Mouse (Mus musculus): ENCODE data around the gene Olfr641. TPM values are rescaled to one million over a fixed set of nuclear protein-coding genes. Genes with fewer than 3 reads are reported as not detected.

The Olfr641 gene
- not detected in 2 replicates for polyA plus RNA-seq (2014; fragmentation: Nextera tagmentation; extraction: Ambion mirVana)

- 85% methylated on average over 1 of the region's 1 CpGs for WGBS
- no peak within 1 kb of the TSS for H3K27ac ChIP-seq (ENCODE audit: low read depth, low read length)
- no peak within 1 kb of the TSS for H3K4me3 ChIP-seq (ENCODE audit: low read depth, low read length)
- H3K9ac ChIP-seq (ENCODE audit: low read length), result no peak within 1 kb of the TSS
- H3K4me2 ChIP-seq (ENCODE audit: low read length), result no peak within 1 kb of the TSS
- no peaks in the 10 kb centered on the region for H3K36me3 ChIP-seq (ENCODE audit: control insufficient read depth, insufficient read depth, low read length)
- H3K27me3 ChIP-seq (replicated peaks; ENCODE audit: control insufficient read depth, insufficient read depth, low read length), result no peaks in the 10 kb centered on the region
- no peaks in the 10 kb centered on the region for H3K4me1 ChIP-seq (ENCODE audit: control insufficient read depth, insufficient read depth, low read length)
- DNase-seq (ENCODE audit: low spot score) (no peak), ATAC-seq (no peak)
- H3K9me3 ChIP-seq (replicated peaks; ENCODE audit: control insufficient read depth, low read length), result no peaks in the 10 kb centered on the region
These were observed at the start of gene Olfr641 for GRCm38 (mm10) chr7:104035145-104035544. Gene Olfr641 (plus strand): TSS chr7:104035445.

- Histone ChIP-seq H3K4me3 (ENCODE audit: low read depth, low read length) (no peak within 1 kb of the TSS), H3K9me3 (replicated peaks; ENCODE audit: control insufficient read depth, low read length) (no peaks in the 10 kb centered on the region), H3K4me1 (ENCODE audit: control insufficient read depth, insufficient read depth, low read length) (no peaks in the 10 kb centered on the region), H3K36me3 (ENCODE audit: control insufficient read depth, insufficient read depth, low read length) (no peaks in the 10 kb centered on the region), H3K27ac (ENCODE audit: low read depth, low read length) (no peak within 1 kb of the TSS), H3K4me2 (ENCODE audit: low read length) (no peak within 1 kb of the TSS), H3K9ac (ENCODE audit: low read length) (no peak within 1 kb of the TSS), H3K27me3 (replicated peaks; ENCODE audit: control insufficient read depth, insufficient read depth, low read length) (no peaks in the 10 kb centered on the region)
- DNase-seq (ENCODE audit: low spot score) (no peak), ATAC-seq (no peak)
These were observed 36.8 kb upstream of the Olfr641 start, which contains the start of gene Olfr638 for GRCm38 (mm10) chr7:103998446-103998845. Gene Olfr638 (plus strand): TSS chr7:103998746.

DNA sequence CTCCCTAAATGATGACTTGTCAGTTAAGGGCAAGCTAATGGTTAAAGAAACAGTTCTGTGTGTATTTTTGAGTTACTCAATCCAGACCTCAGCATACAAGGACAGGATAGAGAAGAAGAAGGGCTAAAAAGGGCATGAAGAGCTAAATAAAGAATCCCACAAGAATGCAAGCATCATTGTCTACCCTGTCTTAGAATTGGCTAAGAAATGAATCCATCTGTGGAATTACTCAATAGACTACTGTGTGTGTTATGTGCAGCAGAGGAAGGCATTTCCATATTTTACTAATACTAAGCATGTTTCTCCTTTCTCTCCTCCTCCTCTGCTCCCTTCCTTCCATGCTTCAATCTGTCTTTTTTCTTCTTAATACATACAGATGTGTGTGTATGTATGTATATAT, 36.1 kb upstream of the Olfr641 start:
- Histone ChIP-seq H3K9ac (ENCODE audit: low read length) (no peak overlapping the region), H3K4me2 (ENCODE audit: low read length) (no peak overlapping the region), H3K4me3 (ENCODE audit: low read depth, low read length) (no peak overlapping the region), H3K4me1 (ENCODE audit: control insufficient read depth, insufficient read depth, low read length) (no peaks in the 10 kb centered on the region), H3K36me3 (ENCODE audit: control insufficient read depth, insufficient read depth, low read length) (no peaks in the 10 kb centered on the region), H3K27ac (ENCODE audit: low read depth, low read length) (no peak overlapping the region), H3K9me3 (replicated peaks; ENCODE audit: control insufficient read depth, low read length) (no peaks in the 10 kb centered on the region), H3K27me3 (replicated peaks; ENCODE audit: control insufficient read depth, insufficient read depth, low read length) (no peaks in the 10 kb centered on the region)
- no peak for DNase-seq (ENCODE audit: low spot score)
- no peak for ATAC-seq

DNA sequence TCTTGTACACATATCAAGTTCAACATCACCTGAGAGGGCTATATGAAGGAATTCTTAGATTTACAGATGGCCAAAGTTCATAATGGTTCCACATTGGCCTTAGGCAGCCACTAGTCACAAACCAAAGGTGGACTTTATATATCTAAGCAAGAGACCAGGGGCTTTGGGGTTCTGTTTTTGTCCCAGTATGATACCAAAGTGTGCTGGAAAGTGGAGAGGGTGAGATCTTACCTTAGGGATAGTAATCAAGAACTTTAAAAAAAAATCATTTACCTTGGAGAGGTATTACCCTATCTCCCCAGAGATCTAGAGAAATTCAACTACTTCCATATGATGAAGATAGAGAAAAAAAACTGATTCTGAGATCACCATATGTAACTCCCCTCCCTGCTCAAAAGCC, 18.0 kb upstream of the Olfr641 start, which contains the start of gene Olfr639:
Gene Olfr639, minus strand, starts transcription at position 101 of the 400 bp plus-strand sequence.
- Histone ChIP-seq H3K27me3 (replicated peaks; ENCODE audit: control insufficient read depth, insufficient read depth, low read length) (no peaks in the 10 kb centered on the region), H3K4me2 (ENCODE audit: low read length) (no peak within 1 kb of the TSS), H3K27ac (ENCODE audit: low read depth, low read length) (no peak within 1 kb of the TSS), H3K4me1 (ENCODE audit: control insufficient read depth, insufficient read depth, low read length) (no peaks in the 10 kb centered on the region), H3K9ac (ENCODE audit: low read length) (no peak within 1 kb of the TSS), H3K4me3 (ENCODE audit: low read depth, low read length) (no peak within 1 kb of the TSS), H3K9me3 (replicated peaks; ENCODE audit: control insufficient read depth, low read length) (no peaks in the 10 kb centered on the region), H3K36me3 (ENCODE audit: control insufficient read depth, insufficient read depth, low read length) (no peaks in the 10 kb centered on the region)
- no peak for ATAC-seq
- no peak for DNase-seq (ENCODE audit: low spot score)

DNA sequence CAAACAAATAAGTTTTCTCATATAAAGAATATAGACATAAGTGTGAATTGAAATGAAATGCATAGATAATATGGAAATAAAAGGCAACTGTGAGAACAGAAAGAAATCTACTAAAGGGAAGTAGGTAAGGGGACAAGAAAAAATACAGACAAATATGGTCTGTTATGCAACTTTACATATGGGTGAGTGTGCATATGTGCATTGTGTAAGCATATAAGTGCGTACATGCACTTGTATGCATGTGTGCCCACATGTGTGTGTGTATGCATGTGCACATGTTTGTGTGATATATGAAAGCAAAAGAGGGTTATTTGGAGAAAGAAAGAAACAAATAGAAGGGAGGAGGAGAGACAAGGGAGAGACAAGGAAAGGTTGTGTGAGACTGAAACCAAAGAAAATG, 16.3 kb upstream of the Olfr641 start:
- no peaks in the 10 kb centered on the region for H3K9me3 ChIP-seq (replicated peaks; ENCODE audit: control insufficient read depth, low read length)
- H3K36me3 ChIP-seq (ENCODE audit: control insufficient read depth, insufficient read depth, low read length), result no peaks in the 10 kb centered on the region
- DNase-seq (ENCODE audit: low spot score) (no peak), ATAC-seq (no peak)
- 83% methylated on average over 1 of the region's 1 CpGs for WGBS
- no peak overlapping the region for H3K9ac ChIP-seq (ENCODE audit: low read length)
- H3K27me3 ChIP-seq (replicated peaks; ENCODE audit: control insufficient read depth, insufficient read depth, low read length), result no peaks in the 10 kb centered on the region
- no peak overlapping the region for H3K27ac ChIP-seq (ENCODE audit: low read depth, low read length)
- H3K4me1 ChIP-seq (ENCODE audit: control insufficient read depth, insufficient read depth, low read length), result no peaks in the 10 kb centered on the region
- H3K4me2 ChIP-seq (ENCODE audit: low read length), result no peak overlapping the region
- no peak overlapping the region for H3K4me3 ChIP-seq (ENCODE audit: low read depth, low read length)

DNA sequence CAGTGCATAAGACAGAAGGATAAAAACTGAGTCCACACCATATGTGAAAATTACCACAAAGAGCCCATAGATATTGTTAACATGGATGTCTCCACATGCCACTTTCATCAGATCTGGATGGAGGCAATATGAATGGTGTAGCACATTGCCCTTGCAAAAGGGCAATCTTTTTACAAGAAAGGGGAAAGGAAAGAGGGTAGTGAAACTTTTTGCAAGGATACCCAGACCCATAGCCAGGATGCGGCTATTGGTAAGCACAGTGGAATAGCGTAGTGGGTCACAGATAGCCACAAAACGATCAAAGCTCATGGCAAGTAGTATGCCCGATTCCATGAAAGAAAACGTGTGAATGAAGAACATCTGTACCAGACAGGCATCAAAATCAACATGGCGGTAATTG, 13.6 kb upstream of the Olfr641 start:
- no peak for ATAC-seq
- Histone ChIP-seq H3K27me3 (replicated peaks; ENCODE audit: control insufficient read depth, insufficient read depth, low read length) (no peaks in the 10 kb centered on the region), H3K9me3 (replicated peaks; ENCODE audit: control insufficient read depth, low read length) (no peaks in the 10 kb centered on the region), H3K27ac (ENCODE audit: low read depth, low read length) (no peak overlapping the region), H3K4me2 (ENCODE audit: low read length) (no peak overlapping the region), H3K9ac (ENCODE audit: low read length) (no peak overlapping the region), H3K4me1 (ENCODE audit: control insufficient read depth, insufficient read depth, low read length) (no peaks in the 10 kb centered on the region), H3K4me3 (ENCODE audit: low read depth, low read length) (no peak overlapping the region), H3K36me3 (ENCODE audit: control insufficient read depth, insufficient read depth, low read length) (no peaks in the 10 kb centered on the region)
- DNase-seq (ENCODE audit: low spot score), result no peak
- WGBS, result 90% methylated on average over 6 of the region's 6 CpGs

GRCm38 (mm10) chr7:104025473-104025872, 9.8 kb upstream of the Olfr641 start, which contains the start of gene Olfr640:
Gene Olfr640 (minus strand): TSS chr7:104025573.
- DNase-seq (ENCODE audit: low spot score) (no peak), ATAC-seq (no peak)
- 86% methylated on average over 6 of the region's 6 CpGs for WGBS
- Histone ChIP-seq H3K4me3 (ENCODE audit: low read depth, low read length) (no peak within 1 kb of the TSS), H3K27ac (ENCODE audit: low read depth, low read length) (no peak within 1 kb of the TSS), H3K36me3 (ENCODE audit: control insufficient read depth, insufficient read depth, low read length) (no peaks in the 10 kb centered on the region), H3K9me3 (replicated peaks; ENCODE audit: control insufficient read depth, low read length) (no peaks in the 10 kb centered on the region), H3K4me1 (ENCODE audit: control insufficient read depth, insufficient read depth, low read length) (no peaks in the 10 kb centered on the region), H3K4me2 (ENCODE audit: low read length) (no peak within 1 kb of the TSS), H3K9ac (ENCODE audit: low read length) (no peak within 1 kb of the TSS), H3K27me3 (replicated peaks; ENCODE audit: control insufficient read depth, insufficient read depth, low read length) (no peaks in the 10 kb centered on the region)

DNA sequence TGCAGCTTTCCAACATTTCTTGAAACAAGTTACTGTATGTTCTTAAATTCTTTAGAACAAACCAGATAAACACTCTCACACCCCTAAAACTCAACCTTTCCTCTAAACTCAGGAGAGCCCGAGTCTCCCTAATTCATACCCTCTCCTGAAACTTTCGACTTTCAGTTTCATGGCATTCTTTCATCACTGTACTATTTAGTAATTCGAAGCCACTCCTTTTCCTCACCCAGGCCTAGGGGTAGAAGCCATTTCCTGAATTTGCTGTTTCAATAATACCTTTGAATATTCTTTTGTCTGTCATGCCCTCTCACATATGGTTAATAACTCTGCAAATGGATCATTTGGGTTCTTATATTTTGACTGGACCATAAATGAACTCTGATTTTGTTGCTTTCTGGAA, 8.3 kb upstream of the Olfr641 start:
- H3K4me3 ChIP-seq (ENCODE audit: low read depth, low read length), result no peak overlapping the region
- no peaks in the 10 kb centered on the region for H3K9me3 ChIP-seq (replicated peaks; ENCODE audit: control insufficient read depth, low read length)
- H3K4me2 ChIP-seq (ENCODE audit: low read length), result no peak overlapping the region
- H3K4me1 ChIP-seq (ENCODE audit: control insufficient read depth, insufficient read depth, low read length), result no peaks in the 10 kb centered on the region
- 78% methylated on average over 3 of the region's 3 CpGs for WGBS
- no peak overlapping the region for H3K27ac ChIP-seq (ENCODE audit: low read depth, low read length)
- DNase-seq (ENCODE audit: low spot score), result no peak
- no peaks in the 10 kb centered on the region for H3K36me3 ChIP-seq (ENCODE audit: control insufficient read depth, insufficient read depth, low read length)
- no peak overlapping the region for H3K9ac ChIP-seq (ENCODE audit: low read length)
- no peaks in the 10 kb centered on the region for H3K27me3 ChIP-seq (replicated peaks; ENCODE audit: control insufficient read depth, insufficient read depth, low read length)
- no peak for ATAC-seq

GRCm38 (mm10) chr7:104050745-104051144, 15.5 kb downstream of the Olfr641 start:
- DNase-seq (ENCODE audit: low spot score), result no peak

More at GRCm38 (mm10) chr7:104050745-104051144, 15.5 kb downstream of the Olfr641 start:
- Histone ChIP-seq H3K27me3 (replicated peaks; ENCODE audit: control insufficient read depth, insufficient read depth, low read length) (no peaks in the 10 kb centered on the region), H3K36me3 (ENCODE audit: control insufficient read depth, insufficient read depth, low read length) (no peaks in the 10 kb centered on the region), H3K9me3 (replicated peaks; ENCODE audit: control insufficient read depth, low read length) (no peaks in the 10 kb centered on the region), H3K9ac (ENCODE audit: low read length) (no peak overlapping the region), H3K4me1 (ENCODE audit: control insufficient read depth, insufficient read depth, low read length) (no peaks in the 10 kb centered on the region), H3K27ac (ENCODE audit: low read depth, low read length) (no peak overlapping the region), H3K4me3 (ENCODE audit: low read depth, low read length) (no peak overlapping the region), H3K4me2 (ENCODE audit: low read length) (no peak overlapping the region)
- WGBS, result 94% methylated on average over 4 of the region's 4 CpGs
- ATAC-seq, result no peak

Measured in forebrain, embryonic 14.5 days (tissue).